Mouse (Mus musculus): ENCODE results near the gene Auts2.
A peak's percentile ranks its signal among the peaks of the same experiment; 100 is the strongest.

The Auts2 gene

DNA sequence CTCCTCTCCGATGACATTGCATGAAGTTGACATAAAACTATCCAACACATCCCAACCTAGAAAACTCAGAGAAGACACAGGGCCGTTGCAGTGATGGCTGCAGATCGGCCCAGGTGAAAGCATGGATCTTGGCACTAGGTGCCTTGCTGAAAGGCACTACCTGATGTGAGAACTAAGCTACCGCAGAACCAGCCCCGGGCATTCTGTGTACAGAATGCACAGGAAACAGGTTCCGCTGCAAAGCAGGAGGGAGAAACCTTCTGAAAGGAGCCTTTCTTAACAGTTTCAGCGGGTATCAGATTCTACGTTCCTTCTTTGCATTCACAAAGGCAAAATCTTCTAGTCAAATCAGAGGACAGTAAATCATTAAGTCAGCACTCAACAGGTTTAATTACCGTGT lies 361.1 kb downstream of the Auts2 start:
- DNase-seq (ENCODE audit: low spot score), result no peak

DNA sequence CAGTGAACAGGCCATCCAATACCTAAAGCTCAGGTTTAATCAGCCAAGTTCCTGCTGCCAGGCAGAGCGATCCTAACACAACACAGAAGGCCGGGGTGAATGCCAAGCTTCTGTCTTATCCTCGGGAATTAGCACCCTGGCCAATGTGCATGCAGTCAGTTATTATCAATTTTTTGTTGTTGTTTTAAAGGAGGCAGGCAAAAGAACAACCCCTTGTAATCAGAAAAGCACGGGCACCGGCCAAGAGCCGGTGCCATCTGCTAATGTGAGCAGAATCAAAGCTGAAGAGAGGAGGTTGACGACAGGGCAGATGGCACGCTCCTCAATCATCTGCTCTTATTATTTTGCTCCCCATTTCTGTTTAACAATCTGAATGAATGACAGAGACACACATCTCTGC lies 373.1 kb downstream of the Auts2 start:
- no peak for DNase-seq (ENCODE audit: low spot score)

DNA sequence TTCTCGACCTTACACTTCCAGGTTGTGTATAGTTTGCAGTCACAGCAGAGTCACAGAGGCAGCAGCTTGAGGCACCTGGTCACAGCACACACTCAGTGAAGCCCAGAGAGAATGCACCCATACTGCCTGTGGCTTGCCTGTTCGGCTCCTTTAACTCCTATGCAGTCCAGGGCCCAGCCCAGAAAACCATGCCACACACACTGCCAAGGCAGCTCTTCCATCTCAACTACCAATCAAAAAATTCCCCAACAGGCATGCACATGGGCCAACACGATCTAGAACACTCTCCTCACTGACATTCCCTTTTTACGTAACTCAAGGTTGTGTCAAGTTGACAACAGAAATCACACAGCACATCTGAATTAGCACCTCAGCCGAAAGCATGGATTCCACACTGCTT lies 374.3 kb downstream of the Auts2 start:
- no peak for DNase-seq (ENCODE audit: low spot score)

DNA sequence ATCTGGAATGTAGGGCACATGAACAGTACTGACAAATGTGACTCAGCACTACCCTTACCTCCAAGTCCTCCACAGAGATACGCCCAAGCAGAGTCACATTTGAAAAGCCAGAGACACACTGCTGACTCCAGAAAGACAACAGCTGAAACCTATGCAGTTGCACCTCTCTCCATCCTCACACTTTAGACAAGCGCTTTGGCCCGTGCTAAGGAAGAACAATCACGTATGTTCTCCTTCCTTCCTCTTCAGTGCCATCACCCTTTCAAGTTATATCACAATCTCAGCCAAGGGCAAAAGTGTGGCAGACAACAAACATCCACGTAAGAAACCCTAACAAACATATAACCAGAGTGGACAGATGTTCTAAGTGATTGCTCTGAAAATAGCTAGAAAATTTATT lies 374.9 kb downstream of the Auts2 start:
- no peak for DNase-seq (ENCODE audit: low spot score)

DNA sequence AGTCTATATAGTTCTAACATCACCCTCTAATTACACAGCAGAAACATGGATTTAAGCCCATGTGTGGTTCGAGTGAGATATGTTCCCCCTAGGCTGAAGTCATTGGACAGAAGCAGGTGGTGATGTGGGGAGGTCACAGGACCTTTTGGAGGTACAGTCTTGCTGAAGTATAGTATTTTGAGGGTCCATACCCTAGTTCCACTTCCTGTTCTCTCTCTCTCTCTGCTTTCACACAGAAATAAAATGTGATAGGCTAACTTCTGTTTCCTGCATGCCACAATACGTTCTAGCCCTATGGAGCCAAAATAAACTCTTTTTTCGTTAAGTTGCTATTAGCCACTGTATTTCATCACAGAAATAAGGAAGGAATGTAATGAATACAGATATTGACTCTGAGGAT lies 376.6 kb downstream of the Auts2 start:
- DNase-seq (ENCODE audit: low spot score), result no peak

DNA sequence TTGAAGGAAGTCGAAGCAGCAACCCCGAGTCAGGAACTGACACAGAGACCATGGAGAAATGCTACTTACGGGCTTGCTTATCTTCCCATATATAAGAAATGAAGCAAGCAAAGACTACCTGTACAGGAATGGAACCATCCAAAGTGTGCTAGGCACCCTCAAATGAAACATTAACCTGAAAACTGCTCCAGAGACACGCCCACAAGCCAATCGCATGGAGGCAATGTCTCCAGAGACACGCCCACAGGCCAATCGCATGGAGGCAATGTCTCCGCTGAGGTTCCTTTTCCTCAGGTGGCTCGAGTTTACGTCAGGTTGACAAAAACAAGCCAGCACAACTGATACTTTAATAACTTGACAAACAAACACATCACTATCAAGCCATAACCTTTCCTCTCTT lies 379.2 kb downstream of the Auts2 start:
- DNase-seq (ENCODE audit: low spot score), result no peak

DNA sequence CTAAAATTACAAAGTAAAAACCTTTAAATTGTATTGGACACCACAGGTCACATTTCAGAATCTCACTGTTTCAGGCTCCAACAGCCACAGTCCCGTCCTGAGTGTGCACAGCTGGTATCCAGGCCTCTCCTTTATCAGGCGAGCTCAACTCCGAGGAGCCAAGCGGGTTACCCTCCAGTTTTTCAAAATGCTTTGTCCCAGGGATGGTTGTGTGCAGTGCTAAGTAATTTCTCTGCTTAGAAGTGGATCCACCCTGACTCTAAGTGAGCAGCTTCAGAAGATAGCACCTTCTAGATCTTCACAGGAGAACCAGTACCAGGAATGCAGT lies 381.0 kb downstream of the Auts2 start:
- no peak for DNase-seq (ENCODE audit: low spot score)

DNA sequence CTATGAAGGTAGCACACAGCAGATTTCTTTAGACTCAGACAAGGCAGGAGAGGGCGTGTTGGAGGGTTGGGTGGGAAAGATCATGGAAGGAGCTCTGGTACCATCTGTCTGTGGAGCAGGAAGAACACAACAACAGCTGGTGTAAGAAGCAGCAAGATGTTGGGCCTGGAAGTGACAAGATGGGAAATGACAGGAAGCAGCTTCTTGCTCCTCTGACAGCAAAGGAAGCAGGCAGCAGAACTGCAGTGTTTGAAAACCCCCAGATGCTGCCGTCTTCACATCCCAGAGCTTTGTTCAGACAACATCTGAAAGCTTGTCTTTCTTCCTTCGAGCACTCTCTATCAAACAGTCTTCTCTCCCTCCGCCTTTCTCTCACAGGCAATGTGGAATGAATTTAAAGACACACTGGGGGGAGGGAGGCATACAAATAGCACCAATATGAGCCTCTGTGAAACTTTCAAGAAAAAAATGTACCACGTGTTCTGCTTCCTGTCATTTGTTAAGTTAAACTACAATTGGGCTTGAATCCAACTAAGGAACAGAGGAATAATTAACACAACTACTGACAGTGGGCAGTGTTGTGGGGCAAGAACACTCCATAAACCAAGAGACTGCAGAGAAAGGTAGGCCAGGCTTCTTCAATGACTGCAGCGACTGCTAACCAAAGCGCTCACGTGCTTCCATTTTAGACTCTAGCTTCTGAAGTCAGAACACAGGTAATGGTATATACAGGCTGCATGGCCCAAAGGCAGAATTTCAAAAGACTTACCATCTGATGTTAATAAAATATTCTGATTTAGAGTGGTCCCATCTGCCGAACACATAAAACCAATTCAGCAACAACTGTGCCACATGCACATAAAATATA lies 381.6 kb downstream of the Auts2 start:
- DNase-seq (ENCODE audit: low spot score), result peak; percentile 48

DNA sequence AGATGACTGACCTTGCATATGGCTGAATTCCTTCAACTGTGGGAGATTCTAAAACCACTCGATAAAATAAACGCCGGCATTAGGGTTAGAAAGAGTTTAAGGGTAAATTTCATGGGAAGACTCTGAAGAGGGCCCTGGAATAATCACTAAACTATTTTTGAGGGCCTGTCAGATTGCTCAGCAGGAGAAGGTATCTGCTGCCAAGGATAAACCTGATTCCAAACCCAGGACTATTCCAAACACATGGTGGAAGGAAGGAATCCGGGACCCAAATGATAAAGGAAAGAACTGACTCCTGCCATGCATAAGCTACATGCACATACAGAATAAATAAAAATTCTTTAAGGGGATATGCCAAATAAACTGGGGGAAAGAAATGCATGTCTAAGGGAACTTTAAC lies 399.0 kb downstream of the Auts2 start:
- no peak for DNase-seq (ENCODE audit: low spot score)

DNA sequence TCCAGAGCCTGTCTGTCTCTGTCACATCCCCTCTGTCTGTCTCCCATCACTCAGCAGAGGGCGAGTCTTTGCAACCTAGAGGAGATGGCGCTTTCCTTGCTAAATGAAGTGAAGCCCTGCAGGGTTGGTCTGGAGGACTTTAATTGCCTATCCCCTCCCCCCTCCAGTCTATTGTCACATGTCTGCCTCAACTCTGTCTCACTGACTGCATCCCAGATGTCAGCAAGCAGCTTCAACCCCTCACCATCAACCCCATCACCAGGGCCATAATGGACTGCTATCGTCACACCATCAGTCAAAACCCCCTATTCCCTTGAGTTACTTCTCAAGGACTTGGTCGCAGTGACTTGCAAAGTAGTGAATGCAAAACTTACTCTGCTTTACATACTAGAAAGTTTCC lies 402.3 kb downstream of the Auts2 start:
- no peak for DNase-seq (ENCODE audit: low spot score)

DNA sequence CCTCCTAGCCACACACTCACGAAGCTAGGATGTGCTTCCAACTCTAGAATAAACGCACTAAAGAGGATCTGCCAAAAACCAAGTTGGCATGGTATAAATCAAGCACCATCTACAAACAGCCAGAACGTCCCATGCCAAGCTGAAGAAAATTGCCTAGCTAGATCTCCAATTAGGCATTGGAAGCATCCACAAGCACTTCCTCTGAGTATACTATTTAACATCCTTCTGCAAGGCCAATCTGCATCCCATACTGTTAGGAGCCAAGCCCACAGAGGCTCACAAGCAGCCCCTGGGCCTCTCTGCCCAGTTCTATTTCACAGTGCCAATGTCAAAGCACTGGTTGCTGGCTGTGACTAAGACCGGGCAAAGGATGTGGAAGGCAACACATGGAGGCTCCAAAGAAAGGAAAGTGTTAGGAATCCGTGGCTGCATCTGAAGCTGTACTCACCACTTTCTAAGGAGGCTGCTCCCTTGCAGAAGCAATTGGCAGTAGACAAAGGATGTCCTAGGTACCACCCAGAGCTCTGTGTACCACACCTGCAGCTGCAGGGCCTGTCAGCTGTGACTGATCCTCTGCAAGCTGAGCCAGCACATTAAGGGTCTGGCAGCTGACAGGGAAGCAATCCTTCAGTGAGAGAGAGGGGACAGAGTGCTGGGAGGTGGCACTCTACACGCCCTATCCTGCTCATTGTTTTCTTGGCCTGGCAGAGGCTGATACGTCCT lies 407.0 kb downstream of the Auts2 start:
- DNase-seq (ENCODE audit: low spot score), result peak; percentile 23

DNA sequence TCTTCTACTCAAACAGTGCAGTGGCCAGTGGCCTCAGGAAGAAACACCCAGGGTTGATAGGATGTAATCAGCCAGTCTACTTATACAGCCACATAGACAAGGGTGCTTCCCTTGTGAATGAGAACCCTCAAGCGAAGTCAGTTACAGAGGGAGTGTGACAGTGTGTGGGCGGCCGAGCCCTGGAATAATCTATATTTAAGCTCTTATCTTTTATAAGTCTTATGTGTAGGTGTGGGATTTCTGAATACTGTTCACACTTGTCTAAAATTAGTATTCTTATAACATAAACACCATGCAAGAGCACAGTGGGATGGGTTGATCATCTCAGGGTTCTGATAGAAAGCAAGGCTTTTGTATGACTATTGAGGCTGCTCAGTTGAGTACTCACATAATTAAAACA lies 411.2 kb downstream of the Auts2 start:
- DNase-seq (ENCODE audit: low spot score), result peak; percentile 62

DNA sequence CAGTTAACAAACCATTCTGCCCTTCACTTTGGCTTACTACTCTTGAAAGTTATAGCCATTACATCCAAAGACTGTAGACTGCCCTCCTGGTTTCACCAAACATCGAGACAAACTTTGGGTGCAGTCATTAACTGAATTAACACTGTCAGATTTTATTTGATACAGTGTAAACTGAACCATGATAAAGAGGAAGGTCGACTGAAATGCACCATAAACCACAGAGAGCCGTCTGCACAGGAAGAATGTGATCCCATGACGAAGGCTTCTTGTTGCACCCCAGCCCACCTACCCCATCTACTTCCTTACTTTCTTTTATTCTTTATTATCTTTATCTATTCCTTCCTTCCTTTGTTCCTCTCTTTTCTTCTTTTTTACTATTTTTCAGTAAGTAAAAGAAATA lies 412.6 kb downstream of the Auts2 start:
- no peak for DNase-seq (ENCODE audit: low spot score)

DNA sequence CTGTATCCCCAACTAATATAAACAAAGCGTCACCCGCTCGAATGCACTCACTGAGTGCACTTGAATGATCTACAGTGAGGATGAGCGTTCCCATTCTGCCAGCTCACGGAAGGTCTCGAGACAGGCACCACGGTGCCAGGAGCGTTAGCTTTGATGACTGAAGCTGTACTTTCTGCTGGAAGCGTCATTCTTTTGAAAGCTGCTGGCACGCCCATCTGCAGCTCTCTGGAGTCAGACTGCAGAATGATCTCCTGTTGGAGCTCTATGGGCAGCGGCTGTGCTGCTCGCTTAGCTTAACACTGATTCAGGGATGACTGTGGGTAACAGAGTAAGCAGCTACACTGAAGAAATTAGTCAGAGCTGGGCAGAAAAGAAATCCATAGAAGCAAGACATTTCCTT lies 416.5 kb downstream of the Auts2 start:
- no peak for DNase-seq (ENCODE audit: low spot score)

DNA sequence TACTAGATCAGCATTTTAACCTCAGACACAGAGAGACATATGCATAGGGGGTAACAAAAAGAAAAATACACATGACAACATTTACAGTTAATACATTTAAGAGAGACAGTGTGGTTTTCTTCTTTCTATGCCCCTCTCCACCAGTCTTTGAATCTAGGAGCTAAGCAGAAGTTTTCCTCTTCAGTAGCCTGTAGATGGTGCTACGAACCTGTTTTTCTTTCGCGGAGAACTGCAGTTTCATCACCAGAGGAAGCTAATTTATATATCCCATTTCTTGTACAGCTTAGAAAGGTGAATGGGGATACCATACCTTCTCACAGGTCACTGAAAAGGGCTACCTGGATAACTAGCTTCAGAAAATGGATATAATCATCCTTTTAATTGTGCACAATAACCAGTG lies 427.5 kb downstream of the Auts2 start:
- DNase-seq (ENCODE audit: low spot score), result peak; percentile 21

DNA sequence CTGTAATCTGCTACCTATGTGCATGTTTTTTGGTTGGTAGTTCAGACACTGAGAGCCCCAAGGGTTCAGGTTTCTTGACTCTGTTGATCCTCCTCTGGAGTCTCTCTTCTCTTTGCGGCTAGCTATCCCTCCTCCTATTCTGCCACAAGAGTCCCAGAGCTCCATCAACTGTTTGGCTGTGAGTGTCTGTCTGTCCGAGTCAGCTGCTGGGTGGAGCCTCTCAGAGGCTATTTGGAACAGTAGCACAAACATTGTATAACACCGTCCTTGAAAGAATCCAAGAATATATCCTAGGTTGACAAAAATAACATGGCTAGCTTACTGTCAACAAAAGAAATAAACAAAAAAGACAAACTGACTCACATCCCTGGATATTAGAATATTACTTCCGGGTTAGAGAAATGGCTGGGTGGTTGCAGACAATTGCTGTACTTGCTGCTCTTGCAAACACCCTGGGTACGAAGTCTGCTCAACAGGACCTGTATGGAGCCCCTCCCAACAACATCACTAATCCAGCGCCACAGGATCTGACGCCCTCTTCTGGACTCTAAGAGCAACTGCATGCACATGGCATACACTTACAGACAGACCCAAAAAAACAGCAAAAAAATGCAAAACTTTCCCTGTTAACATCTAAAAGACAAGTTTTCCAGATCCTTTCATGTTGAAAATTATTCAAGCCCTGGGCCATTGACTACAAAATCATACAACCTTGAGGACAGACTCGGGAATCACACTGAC lies 428.4 kb downstream of the Auts2 start:
- DNase-seq (ENCODE audit: low spot score), result no peak

DNA sequence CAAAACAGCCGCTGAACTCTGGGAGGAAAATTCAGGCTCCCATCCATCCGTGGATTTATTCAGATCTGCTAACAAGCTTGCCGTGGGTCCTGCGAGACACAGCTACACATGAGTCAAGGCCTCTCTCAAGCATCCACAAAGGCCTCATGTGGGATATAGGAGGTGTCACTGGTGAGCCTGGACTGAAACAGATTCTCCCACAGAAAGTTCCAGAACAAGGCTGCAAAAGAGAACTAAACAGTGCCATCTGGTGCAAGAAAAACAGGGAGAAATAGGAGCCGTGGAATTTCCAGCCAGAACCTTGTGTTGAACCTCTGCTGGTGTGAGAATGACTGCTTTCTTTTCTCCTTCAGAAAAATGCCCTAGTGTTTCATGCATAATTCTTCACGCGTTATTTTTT lies 429.7 kb downstream of the Auts2 start:
- peak; percentile 49 for DNase-seq (ENCODE audit: low spot score)

DNA sequence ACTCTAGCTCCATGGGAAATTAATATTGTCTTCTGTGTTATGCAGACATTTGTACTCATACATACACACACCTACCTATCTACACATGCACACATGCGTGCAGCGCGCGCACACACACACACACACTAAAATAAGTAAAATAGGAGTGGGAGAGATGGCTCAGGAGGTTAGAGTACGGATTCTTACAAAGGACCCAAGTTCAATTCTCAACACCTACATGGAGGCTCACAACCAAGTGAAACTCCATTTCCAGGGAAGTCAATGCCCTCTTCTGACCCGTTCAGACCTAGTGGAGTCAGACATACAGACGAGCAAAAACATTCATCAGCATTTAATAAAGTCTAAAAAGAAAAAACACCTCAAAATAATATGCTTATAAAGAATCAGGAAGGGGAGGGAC lies 430.5 kb downstream of the Auts2 start:
- no peak for DNase-seq (ENCODE audit: low spot score)

DNA sequence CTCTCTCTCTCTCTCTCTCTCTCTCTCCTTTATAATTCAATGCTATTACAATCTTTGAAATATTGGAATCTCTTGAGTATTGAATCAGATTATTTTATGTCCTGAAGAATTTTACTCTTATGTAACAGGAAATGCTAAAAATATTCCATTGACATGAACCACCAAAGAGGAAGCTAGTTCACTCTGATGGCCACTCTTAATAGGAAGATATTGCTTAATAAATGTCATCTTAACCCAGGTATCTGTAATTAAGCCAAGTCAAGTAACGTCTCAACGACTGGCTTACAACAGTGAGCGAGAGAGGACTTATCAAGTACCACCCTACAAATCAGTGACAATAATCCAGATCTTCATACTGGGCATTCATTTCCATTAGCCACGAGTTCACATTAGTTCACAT lies 440.7 kb downstream of the Auts2 start:
- DNase-seq (ENCODE audit: low spot score), result no peak

DNA sequence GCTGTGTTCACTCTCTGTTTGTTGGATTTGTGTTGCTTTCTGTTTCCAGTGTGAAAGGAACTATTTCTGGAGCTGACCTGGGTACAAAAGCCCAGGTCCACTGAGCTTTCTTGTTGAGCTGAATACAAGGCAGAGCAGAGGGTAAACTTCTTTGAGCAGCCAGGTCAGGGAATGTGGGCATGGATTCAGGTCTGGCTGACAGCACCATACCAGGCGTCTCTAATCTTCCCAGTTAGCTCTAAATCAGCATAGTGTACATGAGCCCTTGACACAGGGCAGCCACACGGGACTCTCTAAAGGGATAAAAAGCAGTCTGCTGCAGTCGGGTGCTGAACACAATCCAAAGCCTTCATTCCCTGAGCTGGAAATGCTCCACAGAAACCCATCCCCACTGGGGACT lies 444.7 kb downstream of the Auts2 start:
- no peak for DNase-seq (ENCODE audit: low spot score)

DNA sequence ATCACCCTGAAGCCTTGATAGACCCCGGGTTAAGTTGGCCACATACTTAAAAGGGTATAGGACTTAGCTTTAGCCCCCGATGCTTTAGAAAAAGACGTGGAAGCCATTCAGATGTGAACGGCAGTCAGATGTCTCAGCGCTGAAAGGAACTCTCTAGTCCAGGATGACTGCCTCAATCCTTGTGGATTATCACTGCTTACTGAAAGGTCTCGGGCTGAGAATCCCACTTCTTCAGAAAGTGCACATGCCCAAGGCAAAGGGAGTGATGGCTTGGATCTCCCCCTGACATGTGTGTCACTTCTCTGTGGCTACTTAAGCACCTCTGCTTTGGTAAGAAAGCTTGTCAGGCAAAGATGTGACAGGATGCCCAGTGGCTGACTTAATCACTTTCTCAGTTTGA lies 450.4 kb downstream of the Auts2 start:
- no peak for DNase-seq (ENCODE audit: low spot score)

DNA sequence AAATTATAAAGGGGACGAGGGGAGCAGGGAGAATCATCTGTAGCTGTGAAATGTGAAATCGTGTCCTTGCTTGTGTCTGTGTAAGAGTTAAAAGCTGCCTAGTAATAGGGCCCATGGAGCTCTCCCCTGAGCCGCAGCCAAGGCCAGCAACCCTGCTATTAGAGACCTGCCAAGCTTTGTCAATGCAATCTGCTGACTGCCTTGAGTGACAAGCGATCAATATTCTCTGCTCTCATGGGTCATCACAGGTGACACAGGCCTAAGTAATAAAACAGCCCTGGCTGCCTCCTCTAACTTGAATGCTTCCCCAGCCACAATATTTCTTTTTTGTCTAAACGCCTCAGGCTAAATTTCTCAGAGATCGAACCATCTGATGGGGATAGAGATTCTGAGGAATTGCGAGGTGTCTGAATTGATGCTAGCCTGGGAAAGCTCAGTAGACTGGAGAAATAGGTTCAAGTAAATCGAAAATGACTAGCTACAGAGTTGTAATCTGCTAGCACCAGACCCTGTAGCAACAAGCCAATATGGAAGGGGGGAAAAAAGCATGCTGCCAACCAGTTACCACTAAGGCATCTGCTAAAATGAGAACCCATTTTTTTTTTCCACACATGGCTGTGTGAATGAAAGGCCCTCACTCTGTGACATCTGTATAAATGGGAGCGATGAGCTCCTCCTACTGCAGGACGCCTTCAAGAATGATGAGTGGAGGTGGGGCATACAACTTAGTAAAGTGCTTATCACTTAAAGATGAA lies 453.5 kb downstream of the Auts2 start:
- no peak for DNase-seq (ENCODE audit: low spot score)

Measured in left cerebral cortex, adult 11 months (tissue).